Mouse (Mus musculus) neural tube, embryonic 11.5 days (tissue): ENCODE data around the gene Glyctk. TPM values are rescaled to one million over a fixed set of nuclear protein-coding genes. Genes with fewer than 3 reads are reported as not detected.

ENCODE experiments used
- ATAC-seq: fragments of 200-750 bp; cut with Nextera tagmentation; 2 replicates; pipeline ENCODE4 v1.8.0; 2017; ENCODE audit warnings: moderate number of reproducible peaks, mild to moderate bottlenecking, moderate TSS enrichment, moderate library complexity; ENCODE audit not compliant: insufficient read depth, low FRiP score, low TSS enrichment
- DNase-seq: peaks from one replicate; pipeline ENCODE4 v3.0.0-alpha.2; 2015; ENCODE audit warnings: low spot score
- H3K27ac ChIP-seq: fragments of 300-500 bp; sonication (generic); 2 replicates; pipeline ENCODE4 v1.5.1; 2014; ENCODE audit warnings: low read depth, mild to moderate bottlenecking, low read length
- H3K27me3 ChIP-seq: fragments of 300-500 bp; sonication (generic); 2 replicates; pipeline ENCODE4 v1.6.1; 2014; ENCODE audit warnings: mild to moderate bottlenecking, low read length, mixed read lengths; ENCODE audit not compliant: control insufficient read depth, insufficient read depth
- H3K36me3 ChIP-seq: fragments of 300-500 bp; sonication (generic); 2 replicates; pipeline ENCODE4 v1.6.1; 2014; ENCODE audit warnings: mild to moderate bottlenecking, low read length, moderate library complexity, mixed read lengths; ENCODE audit not compliant: control insufficient read depth, insufficient read depth
- H3K4me1 ChIP-seq: fragments of 300-500 bp; sonication (generic); 2 replicates; pipeline ENCODE4 v1.6.1; 2014; ENCODE audit warnings: low read length, mixed read lengths; ENCODE audit not compliant: control insufficient read depth, insufficient read depth
- H3K4me2 ChIP-seq: fragments of 300-500 bp; sonication (generic); 2 replicates; pipeline ENCODE4 v1.6.1; 2014; ENCODE audit warnings: low read depth, mild to moderate bottlenecking, moderate library complexity
- H3K4me3 ChIP-seq: fragments of 300-500 bp; sonication (generic); 2 replicates; pipeline ENCODE4 v1.5.1; 2014; ENCODE audit warnings: low read depth, low read length
- H3K9ac ChIP-seq: fragments of 300-500 bp; sonication (generic); 2 replicates; pipeline ENCODE4 v1.6.1; 2014; ENCODE audit warnings: mild to moderate bottlenecking, low read length
- H3K9me3 ChIP-seq: fragments of 300-500 bp; sonication (generic); 2 replicates; pipeline ENCODE4 v1.6.1; 2016; ENCODE audit warnings: low read length; ENCODE audit not compliant: control insufficient read depth
- WGBS: fragments of 180-500 bp; shearing (Covaris S2); extraction: QIAGEN DNeasy Blood & Tissue Kit; methylation state at CpG from one replicate; pipeline ENCODE4 v1.1.7; 2014; 5-methylcytosine and 5-hydroxymethylcytosine counted together
- polyA plus RNA-seq: library from polyadenylated mRNA; unstranded; fragments of >200 nt; fragmentation: Nextera tagmentation; extraction: Ambion mirVana; gene quantifications from 2 replicates; pipeline ENCODE4 v1.2.1, GENCODE M21; 2014

The Glyctk gene
- 3.1 and 3.4 TPM in 2 replicates for polyA plus RNA-seq

DNA sequence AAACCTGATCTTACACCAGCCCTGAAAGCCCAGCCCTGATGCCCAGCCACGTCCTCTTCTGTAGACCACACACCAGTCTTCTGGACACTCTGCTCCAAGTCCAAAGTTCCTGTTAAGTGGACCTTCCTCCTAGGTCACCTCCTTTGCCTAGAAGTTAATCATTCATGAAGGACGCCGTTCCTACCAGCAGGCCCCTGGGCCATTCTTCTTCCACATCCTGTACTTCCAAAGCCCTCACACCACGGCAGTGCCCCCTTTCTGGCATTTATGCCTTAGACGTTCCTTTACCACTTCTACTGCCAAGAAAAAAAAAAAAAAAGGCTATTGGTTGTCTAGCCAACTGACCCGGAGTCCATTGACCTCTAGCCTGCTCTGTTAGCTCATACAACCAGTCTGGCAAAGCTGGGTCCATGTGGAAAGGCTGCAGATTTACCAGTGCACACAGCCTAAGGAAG lies at the start of gene Glyctk:
Glyctk (minus strand) TSS at position 102 of the 455 bp plus-strand sequence.
- 73% methylated on average over 6 of the region's 6 CpGs for WGBS
- Histone ChIP-seq H3K36me3 (no peaks in the 10 kb centered on the region), H3K9me3 (no peaks in the 10 kb centered on the region), H3K27me3 (no peaks in the 10 kb centered on the region), H3K27ac (no peak within 1 kb of the TSS), H3K4me1 (0 out of 2 replicates have a peak, but pooled peaks cover 3% of the 10 kb centered on the region), H3K4me2 (no peak within 1 kb of the TSS), H3K9ac (no peak within 1 kb of the TSS), H3K4me3 (no peak within 1 kb of the TSS)
- no peak for DNase-seq
- ATAC-seq, result no peak

GRCm38 (mm10) chr9:106206515-106206914 lies 48.6 kb upstream of the Glyctk start:
- no peak for DNase-seq
- H3K4me2 ChIP-seq, result no peak overlapping the region
- 76% methylated on average over 2 of the region's 2 CpGs for WGBS
- H3K27me3 ChIP-seq, result no peaks in the 10 kb centered on the region
- H3K9me3 ChIP-seq, result no peaks in the 10 kb centered on the region
- peaks cover 15% of the 10 kb centered on the region for H3K4me1 ChIP-seq
- H3K36me3 ChIP-seq, result no peaks in the 10 kb centered on the region
- no peak overlapping the region for H3K4me3 ChIP-seq
- no peak for ATAC-seq
- no peak overlapping the region for H3K27ac ChIP-seq
- H3K9ac ChIP-seq, result no peak overlapping the region

DNA sequence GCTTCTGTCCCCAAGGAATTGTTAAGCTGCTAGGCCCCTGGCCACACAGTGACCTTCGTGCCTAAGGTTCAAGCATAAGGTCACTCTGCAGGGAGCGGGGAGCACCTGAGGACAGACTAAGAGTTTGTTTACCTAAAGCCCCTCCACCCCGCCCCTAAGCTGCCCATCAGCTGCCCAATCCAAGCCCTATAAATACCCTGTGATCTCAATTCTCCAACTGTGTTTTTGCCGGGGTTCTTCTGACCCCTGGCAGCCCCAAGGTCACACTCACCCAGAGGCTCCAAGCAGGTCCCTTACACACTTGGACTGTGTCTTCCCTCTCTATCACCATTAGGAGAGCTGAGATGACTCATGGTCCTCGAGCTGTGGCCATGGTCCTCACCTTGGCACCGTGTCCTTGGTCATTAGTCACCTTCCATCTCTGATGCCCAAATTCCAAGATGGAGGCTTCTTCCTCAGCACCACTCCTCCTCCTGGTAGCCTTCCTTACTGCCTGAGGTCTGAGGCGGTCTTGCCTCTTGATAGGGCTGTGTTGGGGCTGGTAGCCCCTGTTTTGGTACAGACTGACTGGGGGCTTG lies 47.9 kb upstream of the Glyctk start:
- no peak overlapping the region for H3K27ac ChIP-seq
- H3K4me2 ChIP-seq, result no peak overlapping the region
- no peaks in the 10 kb centered on the region for H3K27me3 ChIP-seq
- no peak overlapping the region for H3K9ac ChIP-seq
- H3K4me3 ChIP-seq, result no peak overlapping the region
- WGBS, result 87% methylated on average over 7 of the region's 7 CpGs
- no peak for DNase-seq
- H3K9me3 ChIP-seq, result no peaks in the 10 kb centered on the region
- H3K36me3 ChIP-seq, result no peaks in the 10 kb centered on the region
- H3K4me1 ChIP-seq, result peaks cover 9% of the 10 kb centered on the region; the same call in 1 of the 2 replicates
- no peak for ATAC-seq

GRCm38 (mm10) chr9:106203990-106204851 lies 46.3 kb upstream of the Glyctk start:
- 82% methylated on average over 7 of the region's 7 CpGs for WGBS
- Histone ChIP-seq H3K4me1 (peaks cover 11% of the 10 kb centered on the region), H3K4me2 (peak overlapping the region; percentile 50), H3K27me3 (no peaks in the 10 kb centered on the region), H3K4me3 (no peak overlapping the region), H3K9me3 (no peaks in the 10 kb centered on the region), H3K9ac (no peak overlapping the region; the same call in 1 of the 2 replicates), H3K27ac (no peak overlapping the region), H3K36me3 (no peaks in the 10 kb centered on the region)
- no peak for ATAC-seq
- no peak for DNase-seq

GRCm38 (mm10) chr9:106202819-106203636 lies 45.1 kb upstream of the Glyctk start, which contains the start of gene Twf2:
Twf2 (plus strand) TSS chr9:106203108.
- Histone ChIP-seq H3K9me3 (no peaks in the 10 kb centered on the region), H3K9ac (peak within 1 kb of the TSS; percentile 63), H3K4me2 (peak within 1 kb of the TSS; percentile 50), H3K27ac (peak within 1 kb of the TSS; percentile 11; the same call in 1 of the 2 replicates), H3K27me3 (no peaks in the 10 kb centered on the region), H3K4me3 (peak within 1 kb of the TSS; percentile 43), H3K36me3 (no peaks in the 10 kb centered on the region), H3K4me1 (peaks cover 13% of the 10 kb centered on the region)
- peak; percentile 86 for ATAC-seq
- DNase-seq, result peak; percentile 93
- WGBS, result 2% methylated on average over 56 of the region's 61 CpGs

DNA sequence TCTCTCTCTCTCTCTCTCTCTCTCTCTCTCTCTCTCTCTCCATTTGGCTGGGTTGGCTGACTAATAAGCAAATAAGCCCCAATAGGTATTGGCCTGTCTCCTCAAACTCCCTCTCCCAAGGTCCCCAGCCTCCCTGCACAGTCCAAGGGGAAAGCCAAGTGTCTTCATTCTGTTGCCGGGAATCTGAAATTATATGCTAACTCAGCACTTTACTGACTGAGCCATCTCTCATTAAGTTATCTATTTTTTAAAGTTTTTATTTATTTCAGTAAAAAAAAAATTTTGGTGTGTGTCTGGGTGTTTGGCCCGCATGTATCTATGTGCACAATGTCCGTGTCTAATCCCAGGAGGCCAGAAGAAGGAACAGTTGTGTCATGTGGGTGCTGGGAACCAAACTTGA lies 44.0 kb upstream of the Glyctk start:
- no peak overlapping the region; the same call in 1 of the 2 replicates for H3K4me3 ChIP-seq
- DNase-seq, result no peak
- no peak overlapping the region for H3K9ac ChIP-seq
- H3K4me1 ChIP-seq, result peaks cover 13% of the 10 kb centered on the region
- 91% methylated on average over 3 of the region's 3 CpGs for WGBS
- ATAC-seq, result no peak
- H3K36me3 ChIP-seq, result no peaks in the 10 kb centered on the region
- H3K9me3 ChIP-seq, result no peaks in the 10 kb centered on the region
- no peak overlapping the region for H3K4me2 ChIP-seq
- no peaks in the 10 kb centered on the region for H3K27me3 ChIP-seq
- H3K27ac ChIP-seq, result no peak overlapping the region

- peaks cover 13% of the 10 kb centered on the region for H3K4me1 ChIP-seq
- no peaks in the 10 kb centered on the region for H3K27me3 ChIP-seq
- no peak for DNase-seq
- ATAC-seq, result peak; percentile 3; the same call in 1 of the 2 replicates
- H3K4me2 ChIP-seq, result peak within 1 kb of the TSS; percentile 64
- H3K4me3 ChIP-seq, result peak within 1 kb of the TSS; percentile 65
- no peaks in the 10 kb centered on the region for H3K36me3 ChIP-seq
- WGBS, result 40% methylated on average over 18 of the region's 18 CpGs
- peak within 1 kb of the TSS; percentile 73 for H3K9ac ChIP-seq
- H3K9me3 ChIP-seq, result no peaks in the 10 kb centered on the region
- H3K27ac ChIP-seq, result no peak within 1 kb of the TSS
These were observed 41.8 kb upstream of the Glyctk start, which contains the start of gene Ppm1m for GRCm38 (mm10) chr9:106199535-106200272. Ppm1m (minus strand) TSS chr9:106199746.
